Mouse (Mus musculus): Measurements from ENCODE around the gene Stag3.

The Stag3 gene

GRCm38 (mm10) chr5:138268980-138269379 is 11.1 kb upstream of the Stag3 start:
- DNase-seq (ENCODE audit: low spot score) = no peak

DNA sequence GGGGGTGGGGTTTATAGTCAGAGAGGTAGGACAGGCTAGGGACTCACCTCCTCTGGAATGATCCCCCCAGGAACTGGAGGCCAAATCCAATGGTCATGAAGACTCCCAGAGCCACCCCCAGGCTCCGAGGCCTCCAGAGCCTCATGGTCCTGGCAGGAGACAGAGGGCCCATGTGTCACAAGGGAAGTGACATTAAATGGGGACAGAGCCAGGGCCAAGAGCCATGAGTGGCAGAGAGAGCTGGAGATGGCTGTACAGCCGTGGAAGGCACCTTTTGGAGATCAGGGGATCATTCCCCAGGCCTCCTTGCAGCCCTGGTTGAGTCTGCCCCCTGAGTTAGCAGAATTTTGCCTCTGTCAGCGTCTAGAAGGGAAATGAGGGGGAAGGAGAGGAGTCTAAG is 8.8 kb upstream of the Stag3 start:
- no peak for DNase-seq (ENCODE audit: low spot score)

GRCm38 (mm10) chr5:138272409-138272923 is 7.6 kb upstream of the Stag3 start, which contains the start of gene Gal3st4:
Gene Gal3st4, minus strand, starts transcription at chr5:138272840.
- no peak for DNase-seq (ENCODE audit: low spot score)

GRCm38 (mm10) chr5:138274186-138274585 is 5.9 kb upstream of the Stag3 start:
- no peak for DNase-seq (ENCODE audit: low spot score)

DNA sequence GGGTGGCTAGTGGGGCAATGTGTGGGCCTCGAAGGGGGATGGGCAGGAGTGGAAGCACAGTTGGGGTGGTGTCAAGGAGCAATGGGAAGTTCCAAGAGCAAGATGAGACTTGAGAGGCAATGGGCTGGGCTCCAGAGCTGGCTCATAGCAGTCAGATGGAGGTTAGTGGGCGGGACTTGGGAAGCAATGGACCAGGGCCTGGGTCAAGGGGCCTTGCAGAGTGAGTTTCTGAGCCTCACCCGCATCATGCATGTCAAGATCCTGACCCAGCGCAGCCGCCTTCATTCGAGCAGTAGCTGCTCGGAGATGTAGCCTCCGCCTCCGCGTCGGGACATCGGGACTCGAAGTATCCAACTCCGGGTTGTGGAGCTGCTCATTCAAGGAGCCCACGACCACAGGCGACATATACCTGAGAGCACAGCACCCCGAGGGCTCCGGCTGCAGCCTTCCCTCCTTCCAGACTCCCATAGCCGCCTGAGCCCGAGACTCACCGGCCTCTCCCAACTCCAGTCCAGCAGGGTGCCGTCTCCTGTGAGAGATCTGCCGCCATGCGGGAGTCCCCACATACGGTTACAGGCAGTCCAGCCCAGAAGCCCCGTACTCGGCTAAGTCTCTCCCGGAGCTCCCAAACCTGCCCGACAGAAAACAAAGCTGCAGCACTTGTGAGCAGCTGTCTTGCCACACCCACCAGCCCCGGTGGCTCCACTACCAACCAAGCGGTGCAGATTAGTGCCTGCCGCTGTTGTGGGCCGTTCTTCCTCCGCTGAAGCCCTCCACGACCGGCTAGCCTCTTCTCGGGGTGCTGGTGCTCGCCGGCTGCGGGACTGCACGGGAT is 4.6 kb upstream of the Stag3 start:
- no peak for DNase-seq (ENCODE audit: low spot score)

DNA sequence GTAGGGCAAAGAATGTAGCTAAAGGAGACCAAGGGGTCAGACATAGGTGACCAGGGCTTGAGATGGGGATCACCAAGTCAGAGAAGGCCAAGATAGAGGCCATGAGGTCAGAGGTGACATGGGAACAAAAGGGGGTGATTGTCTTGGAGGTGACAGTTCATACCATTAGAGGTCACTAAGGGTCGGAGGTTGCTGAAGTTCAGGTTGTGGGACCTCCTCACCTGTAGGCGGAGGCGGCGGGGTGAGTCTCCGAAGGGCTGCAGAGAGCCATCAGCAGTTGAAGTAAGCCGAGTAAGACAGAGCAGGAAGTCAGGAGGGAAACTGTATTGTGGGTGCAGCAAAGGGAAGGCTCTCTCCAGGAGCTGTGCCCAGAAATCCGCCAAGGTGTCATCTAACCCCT is 2.0 kb upstream of the Stag3 start:
- no peak for DNase-seq (ENCODE audit: low spot score)

- DNase-seq (ENCODE audit: low spot score) = no peak
Measured at GRCm38 (mm10) chr5:138280425-138280768, 357 bp downstream of the Stag3 start.

DNA sequence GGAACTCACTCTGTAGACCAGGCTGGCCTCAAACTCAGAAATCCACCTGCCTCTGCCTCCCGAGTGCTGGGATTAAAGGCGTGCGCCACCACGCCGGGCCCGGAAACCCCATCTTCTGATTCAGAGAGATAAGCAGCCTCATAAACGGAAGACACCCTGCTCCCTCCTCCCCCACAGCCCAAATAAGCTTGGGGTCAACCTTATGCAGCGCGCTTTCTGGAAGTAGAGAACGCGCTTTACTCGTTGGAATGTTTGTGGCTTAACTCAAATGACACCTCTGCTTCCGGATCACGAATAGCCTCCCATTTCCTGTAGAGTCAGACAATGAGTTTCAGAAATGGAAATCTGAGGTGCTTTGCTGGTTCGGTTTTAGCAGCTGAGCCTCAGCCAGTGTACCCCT is 789 bp downstream of the Stag3 start:
- no peak for DNase-seq (ENCODE audit: low spot score)

DNA sequence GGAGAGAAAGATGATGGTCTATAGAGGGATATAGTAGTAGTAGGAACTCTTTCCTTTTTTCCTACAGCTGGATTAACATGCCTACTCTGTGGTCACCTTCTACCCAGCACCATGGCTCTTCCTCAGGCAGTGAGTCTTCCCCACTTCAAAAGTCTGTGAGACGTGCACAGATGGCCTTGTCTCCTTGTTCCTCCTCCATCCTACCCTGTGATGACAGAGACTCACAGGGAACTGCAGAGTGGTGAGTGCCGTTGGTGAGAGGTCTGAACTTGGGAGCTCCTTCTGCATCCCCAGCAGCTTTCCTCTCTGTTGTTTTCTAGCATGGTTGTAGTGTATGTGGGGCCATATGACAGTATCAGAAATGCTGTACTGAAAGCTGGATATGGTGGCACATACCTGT is 1.8 kb downstream of the Stag3 start:
- DNase-seq (ENCODE audit: low spot score) = no peak

GRCm38 (mm10) chr5:138283540-138283939 is 3.5 kb downstream of the Stag3 start:
- DNase-seq (ENCODE audit: low spot score) = no peak

GRCm38 (mm10) chr5:138287861-138288260 is 7.8 kb downstream of the Stag3 start:
- no peak for DNase-seq (ENCODE audit: low spot score)

GRCm38 (mm10) chr5:138291638-138292037 is 11.6 kb downstream of the Stag3 start:
- DNase-seq (ENCODE audit: low spot score) = no peak

DNA sequence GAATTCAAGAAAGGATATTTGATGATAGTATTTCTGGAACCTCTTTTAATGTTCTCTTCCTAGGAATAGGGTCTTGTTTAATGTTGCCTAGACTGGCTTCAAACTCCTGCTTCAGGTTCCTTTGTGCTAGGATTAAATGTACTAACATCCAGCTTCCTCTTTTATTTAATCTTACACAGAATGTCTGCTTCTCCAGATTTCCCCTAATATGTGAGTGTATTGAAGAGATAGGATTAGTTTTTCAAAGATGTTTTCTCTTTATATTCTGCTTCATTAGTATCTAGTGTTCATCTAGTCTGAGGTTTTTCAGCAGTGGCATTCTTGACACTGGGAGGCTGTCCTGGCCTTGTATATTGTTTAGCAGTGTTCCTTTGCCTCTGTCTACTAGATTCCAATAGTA is 14.1 kb downstream of the Stag3 start:
- no peak for DNase-seq (ENCODE audit: low spot score)

DNA sequence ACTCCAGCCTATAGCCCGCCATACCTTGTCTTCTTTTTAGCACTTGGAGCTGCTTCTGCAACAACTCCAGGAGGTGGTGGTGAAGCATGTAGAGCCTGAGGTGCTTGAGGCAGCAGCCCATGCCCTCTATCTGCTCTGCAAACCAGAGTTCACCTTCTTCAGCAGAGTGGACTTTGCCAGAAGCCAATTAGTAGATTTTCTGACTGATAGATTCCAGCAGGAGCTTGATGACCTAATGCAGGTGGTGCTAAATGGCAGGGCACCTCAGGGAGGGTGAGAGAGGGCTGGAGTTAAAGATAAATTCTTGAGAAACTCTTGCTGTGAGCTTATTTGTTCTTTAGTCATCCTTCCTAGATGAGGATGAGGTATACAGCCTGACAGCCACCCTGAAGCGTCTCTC is 19.6 kb downstream of the Stag3 start:
- no peak for DNase-seq (ENCODE audit: low spot score)

- DNase-seq (ENCODE audit: low spot score) = no peak
Measured at GRCm38 (mm10) chr5:138312795-138313194, 32.8 kb downstream of the Stag3 start.

DNA sequence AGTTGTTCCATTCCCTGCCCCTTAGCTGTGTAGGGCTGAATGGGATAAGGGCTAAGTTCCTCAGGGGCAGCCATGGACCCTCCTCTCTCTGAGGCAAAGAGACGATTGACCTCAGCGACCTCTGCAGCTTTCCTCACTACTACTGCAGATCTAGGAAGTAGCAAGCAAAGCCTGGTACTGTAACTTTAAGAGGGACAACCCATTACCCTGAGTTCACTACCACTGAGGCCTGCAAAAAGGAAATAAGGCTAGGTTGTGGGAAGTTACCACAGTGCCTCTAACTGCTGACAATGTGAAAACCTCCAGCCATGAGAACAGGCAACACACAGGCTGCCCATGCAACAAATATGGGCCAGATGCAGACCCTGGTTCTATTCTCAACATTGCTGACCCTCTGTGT is 61.6 kb downstream of the Stag3 start, which contains the start of gene Pvrig:
Gene Pvrig, plus strand, starts transcription at position 301 of the 400 bp plus-strand sequence.
- no peak for DNase-seq (ENCODE audit: low spot score)

DNA sequence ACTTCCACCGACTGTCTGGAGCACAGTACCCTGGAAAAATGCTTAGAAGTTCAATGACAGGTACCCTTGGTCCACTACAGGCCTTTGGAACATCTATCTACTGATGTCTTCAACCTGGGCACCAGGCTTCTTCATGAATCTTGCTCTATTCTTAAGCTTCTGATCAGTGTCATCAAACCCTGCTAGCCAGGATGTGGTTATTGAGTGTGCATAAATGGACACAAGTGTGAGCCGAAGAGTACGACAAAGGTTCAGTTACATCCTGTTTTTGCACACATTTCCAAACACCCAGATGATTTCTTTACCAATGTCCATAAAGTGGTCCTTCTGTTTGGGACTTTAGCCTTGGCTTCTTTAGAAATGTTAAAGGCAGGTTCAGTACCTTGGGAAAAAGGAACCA is 63.2 kb downstream of the Stag3 start:
- no peak for DNase-seq (ENCODE audit: low spot score)
